Mouse (Mus musculus): ENCODE measurements around the gene H2-T22.

- TF ChIP-seq POLR2A (IDR thresholded peaks at IDR 0.05; ENCODE audit: borderline replicate concordance, extremely low read depth, insufficient read depth, insufficient read length, poor library complexity, severe bottlenecking) (no peak), CTCF (IDR thresholded peaks at IDR 0.05; ENCODE audit: borderline replicate concordance, extremely low read depth, insufficient read depth, insufficient read length) (no peak)
Measured at GRCm38 (mm10) chr17:36019519-36019918, 23.0 kb downstream of the H2-T22 start.
